Mouse (Mus musculus) forebrain, embryonic 14.5 days (tissue): Measurements from ENCODE around the gene 1810010D01Rik. TPM values are rescaled to one million over a fixed set of nuclear protein-coding genes. Genes with fewer than 3 reads are reported as not detected.
A peak's percentile ranks its signal among the peaks of the same experiment; 100 is the strongest.

Experiments
- ATAC-seq: fragments of 200-750 bp; cut with Nextera tagmentation; 2 replicates; pipeline ENCODE4 v1.8.0; 2017; ENCODE audit warnings: mild to moderate bottlenecking, moderate library complexity
- DNase-seq: peaks from one replicate; pipeline ENCODE4 v3.0.0-alpha.2; 2015; ENCODE audit warnings: low spot score
- H3K27ac ChIP-seq: fragments of 300-500 bp; sonication (generic); 2 replicates; pipeline ENCODE4 v1.5.1; 2014; ENCODE audit warnings: low read depth, mild to moderate bottlenecking, control low read depth, low read length, moderate library complexity
- H3K27me3 ChIP-seq: fragments of 300-500 bp; sonication (generic); replicated peaks from 2 replicates; pipeline ENCODE4 v1.6.1; 2014; ENCODE audit warnings: low read length, control low read depth, mixed read lengths; ENCODE audit not compliant: control insufficient read depth, insufficient read depth
- H3K36me3 ChIP-seq: fragments of 300-500 bp; sonication (generic); 2 replicates; pipeline ENCODE4 v1.6.1; 2014; ENCODE audit warnings: low read length, control low read depth; ENCODE audit not compliant: control insufficient read depth, insufficient read depth
- H3K4me1 ChIP-seq: fragments of 300-500 bp; sonication (generic); 2 replicates; pipeline ENCODE4 v1.6.1; 2014; ENCODE audit warnings: antibody characterized with exemption, low read length, control low read depth; ENCODE audit not compliant: control insufficient read depth, insufficient read depth
- H3K4me2 ChIP-seq: fragments of 300-500 bp; sonication (generic); 2 replicates; pipeline ENCODE4 v1.6.1; 2014; ENCODE audit warnings: mild to moderate bottlenecking, control low read depth, low read length
- H3K4me3 ChIP-seq: fragments of 300-500 bp; sonication (generic); 2 replicates; pipeline ENCODE4 v1.5.1; 2014; ENCODE audit warnings: low read depth, low read length, control low read depth
- H3K9ac ChIP-seq: fragments of 300-500 bp; sonication (generic); 2 replicates; pipeline ENCODE4 v1.6.1; 2014; ENCODE audit warnings: mild to moderate bottlenecking, low read length, control low read depth, moderate library complexity
- H3K9me3 ChIP-seq: fragments of 300-500 bp; sonication (generic); replicated peaks from 2 replicates; pipeline ENCODE4 v1.6.1; 2016; ENCODE audit warnings: low read length, control low read depth, mixed read lengths; ENCODE audit not compliant: control insufficient read depth
- WGBS: fragments of 180-500 bp; shearing (Covaris S2); extraction: QIAGEN DNeasy Blood & Tissue Kit; methylation state at CpG from one replicate; pipeline ENCODE4 v1.1.7; 2014; 5-methylcytosine and 5-hydroxymethylcytosine counted together
- polyA plus RNA-seq: library from polyadenylated mRNA; unstranded; fragments of >200 nt; fragmentation: Nextera tagmentation; extraction: Ambion mirVana; gene quantifications from 2 replicates; pipeline ENCODE4 v1.2.1, GENCODE M21; 2014

The 1810010D01Rik gene
- polyA plus RNA-seq, 1 experiment from 2014 or later: not detected

DNA sequence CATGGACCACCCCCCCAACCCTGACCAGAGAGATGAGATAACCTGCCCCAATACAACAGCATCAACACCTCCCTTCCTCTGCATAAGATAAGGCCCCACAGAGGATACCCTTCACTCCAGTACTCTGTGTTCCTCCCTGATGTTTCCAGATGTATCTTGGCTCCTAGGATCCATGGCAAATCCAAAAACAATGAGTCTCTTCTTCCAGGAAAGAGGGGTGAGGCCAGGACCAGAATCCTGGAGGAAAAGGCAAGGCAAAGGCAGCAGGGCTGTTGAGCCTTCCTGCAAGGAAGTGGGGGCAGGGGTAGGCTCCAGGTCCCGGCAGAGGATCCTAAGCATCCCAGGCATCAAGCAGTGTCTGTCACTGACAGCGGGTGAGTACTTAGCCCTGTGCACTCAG is 13.4 kb upstream of the 1810010D01Rik start:
- no peak for ATAC-seq
- no peaks in the 10 kb centered on the region for H3K36me3 ChIP-seq
- no peaks in the 10 kb centered on the region for H3K9me3 ChIP-seq
- no peak overlapping the region for H3K27ac ChIP-seq
- H3K4me3 ChIP-seq: no peak overlapping the region
- H3K27me3 ChIP-seq: no peaks in the 10 kb centered on the region
- WGBS: 86% methylated on average over 2 of the region's 2 CpGs
- no peak overlapping the region for H3K4me2 ChIP-seq
- no peaks in the 10 kb centered on the region for H3K4me1 ChIP-seq
- no peak overlapping the region for H3K9ac ChIP-seq
- DNase-seq: no peak

DNA sequence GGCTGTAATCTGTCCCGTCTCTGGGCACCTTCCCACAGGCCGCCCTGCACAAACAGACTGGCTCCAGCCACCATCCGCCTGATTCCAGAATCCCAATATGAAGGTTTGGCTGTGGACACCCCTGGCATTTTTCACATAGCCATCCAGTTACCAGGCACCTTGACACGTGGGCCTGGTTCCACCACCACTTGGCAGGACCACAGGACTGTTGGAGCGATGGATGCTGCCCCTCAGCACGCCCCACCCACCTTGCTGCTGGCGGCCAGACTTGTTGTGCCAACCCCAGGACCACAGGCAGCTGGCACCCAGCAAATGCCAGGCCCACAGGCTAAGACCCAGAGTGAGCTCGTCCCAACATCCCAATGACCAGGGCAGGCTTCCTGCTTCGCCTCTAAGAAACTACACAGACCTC is 11.5 kb upstream of the 1810010D01Rik start:
- DNase-seq: no peak
- 89% methylated on average over 9 of the region's 9 CpGs for WGBS
- Histone ChIP-seq H3K27me3 (no peaks in the 10 kb centered on the region), H3K4me3 (no peak overlapping the region), H3K27ac (no peak overlapping the region), H3K36me3 (no peaks in the 10 kb centered on the region), H3K9ac (no peak overlapping the region), H3K4me1 (no peaks in the 10 kb centered on the region), H3K4me2 (no peak overlapping the region), H3K9me3 (no peaks in the 10 kb centered on the region)
- ATAC-seq: no peak

DNA sequence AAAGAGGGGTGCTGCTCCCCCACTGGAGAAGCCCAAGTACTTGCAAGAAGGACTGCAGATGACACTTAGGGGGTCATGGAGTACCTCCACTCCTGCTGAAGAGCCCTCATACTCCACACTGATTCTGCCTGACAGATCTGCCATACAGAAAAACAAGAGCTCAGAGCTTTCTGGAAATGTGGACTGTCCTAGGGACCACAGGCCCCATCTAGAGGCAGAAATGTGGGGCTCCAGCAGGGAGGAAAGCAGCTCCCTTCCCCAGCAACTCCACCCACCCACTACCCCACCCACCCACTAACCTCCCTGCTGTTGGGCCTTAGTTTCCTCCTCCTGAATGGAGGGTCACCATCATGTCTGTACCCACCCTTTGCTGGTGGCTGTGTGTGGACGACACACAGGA is 8.7 kb upstream of the 1810010D01Rik start:
- no peak for DNase-seq
- WGBS: 46% methylated on average over 1 of the region's 1 CpGs
- no peak overlapping the region for H3K27ac ChIP-seq
- ATAC-seq: no peak
- H3K4me2 ChIP-seq: no peak overlapping the region
- H3K36me3 ChIP-seq: no peaks in the 10 kb centered on the region
- peaks cover 5% of the 10 kb centered on the region for H3K4me1 ChIP-seq
- H3K9me3 ChIP-seq: no peaks in the 10 kb centered on the region
- H3K9ac ChIP-seq: no peak overlapping the region
- no peaks in the 10 kb centered on the region for H3K27me3 ChIP-seq
- no peak overlapping the region for H3K4me3 ChIP-seq

GRCm38 (mm10) chr7:145215476-145215875 is 7.6 kb upstream of the 1810010D01Rik start:
- Histone ChIP-seq H3K9ac (no peak overlapping the region), H3K4me2 (no peak overlapping the region), H3K4me3 (no peak overlapping the region), H3K36me3 (no peaks in the 10 kb centered on the region), H3K27ac (no peak overlapping the region), H3K4me1 (peaks cover 10% of the 10 kb centered on the region), H3K27me3 (no peaks in the 10 kb centered on the region), H3K9me3 (no peaks in the 10 kb centered on the region)
- ATAC-seq (no peak), DNase-seq (no peak)
- 82% methylated on average over 4 of the region's 4 CpGs for WGBS

GRCm38 (mm10) chr7:145211680-145212659 is 4.1 kb upstream of the 1810010D01Rik start:
- Histone ChIP-seq H3K4me3 (no peak overlapping the region), H3K9ac (peak overlapping the region; percentile 47; the same call in 1 of the 2 replicates)

GRCm38 (mm10) chr7:145210477-145211070 is 2.7 kb upstream of the 1810010D01Rik start:
- no peak overlapping the region for H3K27ac ChIP-seq
- no peak for ATAC-seq
- no peaks in the 10 kb centered on the region for H3K27me3 ChIP-seq
- H3K4me2 ChIP-seq: no peak overlapping the region
- no peak overlapping the region for H3K4me3 ChIP-seq
- H3K9ac ChIP-seq: no peak overlapping the region
- H3K36me3 ChIP-seq: no peaks in the 10 kb centered on the region
- no peak for DNase-seq
- 59% methylated on average over 4 of the region's 4 CpGs for WGBS
- H3K4me1 ChIP-seq: peaks cover 29% of the 10 kb centered on the region
- no peaks in the 10 kb centered on the region for H3K9me3 ChIP-seq

More at GRCm38 (mm10) chr7:145211680-145212659, 4.1 kb upstream of the 1810010D01Rik start:
- 5% methylated on average over 14 of the region's 14 CpGs for WGBS
- no peaks in the 10 kb centered on the region for H3K36me3 ChIP-seq
- H3K27me3 ChIP-seq: no peaks in the 10 kb centered on the region
- DNase-seq (peak; percentile 81), ATAC-seq (peak; percentile 84)
- no peaks in the 10 kb centered on the region for H3K9me3 ChIP-seq
- H3K4me1 ChIP-seq: peaks cover 18% of the 10 kb centered on the region
- peak overlapping the region; percentile 83 for H3K27ac ChIP-seq
- H3K4me2 ChIP-seq: no peak overlapping the region

- Histone ChIP-seq H3K4me3 (no peak overlapping the region), H3K4me2 (peak overlapping the region; percentile 34)
- WGBS: 32% methylated on average over 6 of the region's 6 CpGs
These were observed 1.1 kb downstream of the 1810010D01Rik start for GRCm38 (mm10) chr7:145206801-145207200.

DNA sequence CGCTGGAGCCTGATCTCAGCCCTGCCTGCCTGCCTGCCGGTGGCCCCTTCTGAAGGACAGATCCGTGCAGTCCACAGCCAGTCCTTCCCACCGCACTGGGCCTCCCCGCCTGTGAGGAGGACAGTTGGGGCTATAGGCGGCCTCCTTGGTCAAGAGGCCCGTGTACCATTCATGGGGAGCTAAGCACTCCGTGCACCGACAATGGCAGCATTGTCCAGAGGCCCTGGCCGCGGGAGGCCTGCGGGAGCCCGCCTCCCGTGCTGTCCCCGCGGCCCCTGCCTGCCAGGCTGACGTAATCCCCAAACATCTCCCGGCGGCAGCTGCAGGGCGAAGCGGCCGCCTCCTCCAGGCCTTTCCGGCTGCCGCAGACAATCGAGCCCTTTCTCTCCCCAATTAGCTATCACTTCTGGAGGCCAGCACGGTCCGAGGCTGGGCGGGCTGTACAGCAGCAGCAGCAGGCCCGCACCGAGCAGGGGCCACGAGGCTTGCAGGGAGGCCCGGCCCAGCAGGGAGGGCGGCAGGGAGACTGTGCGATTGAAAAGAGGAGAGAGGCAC is 1.8 kb downstream of the 1810010D01Rik start:
- Histone ChIP-seq H3K4me3 (0 out of 2 replicates have a peak overlapping the region, but pooled peaks have one; percentile 8), H3K9me3 (no peaks in the 10 kb centered on the region; the same call in 1 of the 2 replicates), H3K27ac (peak overlapping the region; percentile 97), H3K27me3 (no peaks in the 10 kb centered on the region), H3K9ac (peak overlapping the region; percentile 66), H3K4me2 (peak overlapping the region; percentile 34), H3K4me1 (peaks cover 25% of the 10 kb centered on the region), H3K36me3 (no peaks in the 10 kb centered on the region)
- WGBS: under 1% methylated on average over 34 of the region's 34 CpGs
- ATAC-seq (peak; percentile 95), DNase-seq (peak; percentile 94)

More at GRCm38 (mm10) chr7:145206801-145207200, 1.1 kb downstream of the 1810010D01Rik start:
- peaks cover 28% of the 10 kb centered on the region for H3K4me1 ChIP-seq
- H3K9me3 ChIP-seq: no peaks in the 10 kb centered on the region
- peak overlapping the region; percentile 97 for H3K27ac ChIP-seq
- peak overlapping the region; percentile 66 for H3K9ac ChIP-seq
- DNase-seq: no peak
- ATAC-seq: no peak
- no peaks in the 10 kb centered on the region for H3K36me3 ChIP-seq
- H3K27me3 ChIP-seq: no peaks in the 10 kb centered on the region
